Comparison of ENCODE assay signal across 9 mouse cellular contexts in genomic region chr13:70636706-70637105, GRCm38 (mm10). TPM values are rescaled to one million over a fixed set of nuclear protein-coding genes. Genes with fewer than 3 reads are reported as not detected.
A peak's percentile ranks its signal among the peaks of the same experiment; 100 is the strongest.
DNase-seq lines count a peak whose midpoint lies in the region; ATAC-seq and TF ChIP-seq lines count a peak whose summit lies in the region.
"Had no signal": no experiment of that assay in that cellular context is flagged by ENCODE, and none has a peak within 500 bp of the region (broad histone marks: within the 10 kb centered on the region; RNA-seq: fewer than 3 reads in every experiment).

No protein-coding gene starts in this region.

- no peaks in the 10 kb centered on the region for H3K27me3 ChIP-seq in cerebellum, adult 2 months (ENCODE audit: control insufficient read depth, insufficient read depth, low read length)
- no peaks in the 10 kb centered on the region for H3K27me3 ChIP-seq in limb, embryonic 15.5 days

- H3K27ac ChIP-seq in cerebellum, adult 2 months (ENCODE audit: insufficient read depth, low read length), result no peak overlapping the region
- no peak overlapping the region for H3K27ac ChIP-seq in limb, embryonic 15.5 days

- intact Hi-C loops in left cerebral cortex, postnatal 10 days (cut with DNase I), result no loop called here
- intact Hi-C loops in gastrocnemius, postnatal 36 days (cut with DNase I), result no loop called here

- ATAC-seq in limb, embryonic 15.5 days (ENCODE audit: insufficient number of reproducible peaks, low FRiP score, low TSS enrichment, low read depth), result no peak
- ATAC-seq in granulocyte monocyte progenitor cell, adult 5-6 weeks (replicated peaks; ENCODE audit: poor library complexity, severe bottlenecking), result no peak

- peak overlapping the region; percentile 83 for H3K9ac ChIP-seq in limb, embryonic 15.5 days

- no peaks in the 10 kb centered on the region for H3K9me3 ChIP-seq in limb, embryonic 15.5 days

- no peaks in the 10 kb centered on the region for H3K36me3 ChIP-seq in limb, embryonic 15.5 days

- no peak for TF ChIP-seq POLR2A in cerebellum, adult 2 months (IDR thresholded peaks at IDR 0.05; ENCODE audit: borderline replicate concordance, insufficient read depth, low read length)

- no peak for TF ChIP-seq CTCF in cerebellum, adult 2 months (IDR thresholded peaks at IDR 0.05; ENCODE audit: borderline replicate concordance, insufficient read depth, low read depth, low read length)

- H3K4me2 ChIP-seq in limb, embryonic 15.5 days, result peak overlapping the region; percentile 62

- 23% methylated on average over 10 of the region's 10 CpGs for WGBS in cerebellum, adult 2 months
- 26% methylated on average over 10 of the region's 10 CpGs for WGBS in limb, embryonic 15.5 days

- peaks cover 6% of the 10 kb centered on the region for H3K4me1 ChIP-seq in cerebellum, adult 2 months (ENCODE audit: control insufficient read depth, insufficient read depth, low read length)
- H3K4me1 ChIP-seq in limb, embryonic 15.5 days, result peaks cover 21% of the 10 kb centered on the region

- peak overlapping the region; percentile 85 for H3K4me3 ChIP-seq in cerebellum, adult 2 months (replicated peaks; ENCODE audit: insufficient read depth, low read depth, low read length)
- H3K4me3 ChIP-seq in limb, embryonic 15.5 days, result peak overlapping the region; percentile 94

- DNase-seq in cerebellum, adult 2 months, result no peak
- DNase-seq in cerebellum, postnatal 25 days, result no peak
- peak; percentile 17 for DNase-seq in retina, embryonic 14.5 days (ENCODE audit: low spot score)
- DNase-seq in retina, postnatal 1 day, result no peak
- DNase-seq in left cerebral cortex, postnatal 10 days (ENCODE audit: extremely low spot score in 1 of 2, low spot score in 2 of 2), result no peak
- DNase-seq in gastrocnemius, postnatal 36 days, result no peak
- DNase-seq: thymus, postnatal 25 days had no signal

RNA-seq across cellular contexts. Expression of gene Ice1, which starts 0.7 kb away (rescaled TPM):
- polyA plus RNA-seq in cerebellum, adult 2 months (2012; rRNA removed), result 82.5 and 84.8 TPM in 2 replicates
- polyA plus RNA-seq in limb, embryonic 15.5 days (2015; fragmentation: Nextera tagmentation; extraction: Ambion mirVana), result 15.4 and 16.9 TPM in 2 replicates
- 33.6 and 37.3 TPM in 2 replicates for total RNA-seq in granulocyte monocyte progenitor cell, adult 5-6 weeks (2014; fragmentation: Nextera tagmentation)
- 24.9 TPM in 2 replicates for total RNA-seq in granulocyte monocyte progenitor cell, adult 5-6 weeks (2017)
- 10 to 100 TPM; 79.1 to 81.6 TPM for total RNA-seq in left cerebral cortex, postnatal 10 days (2021)
- 10 to 100 TPM; 13.6 to 14.5 TPM for total RNA-seq in gastrocnemius, postnatal 36 days (2021)
